Mouse (Mus musculus) granulocyte monocyte progenitor cell, adult 5-6 weeks (primary cell): ENCODE measurements around the gene Pkig. TPM values are rescaled to one million over a fixed set of nuclear protein-coding genes. Genes with fewer than 3 reads are reported as not detected.

Source experiments
- ATAC-seq: replicated peaks from 2 replicates; pipeline ENCODE4 v1.8.0; 2016; ENCODE audit warnings: mild to moderate bottlenecking, moderate TSS enrichment, inconsistent platforms; ENCODE audit not compliant: poor library complexity, severe bottlenecking
- total RNA-seq, 2 experiments: library from RNA; stranded (forward) in 1 of 2; stranded (reverse) in 1 of 2; fragments of 200-712, 200-1000 nt in 1 of 2; fragments of >200 nt in 1 of 2; fragmentation: Nextera tagmentation in 1 of 2; gene quantifications; 2 replicates each; pipeline ENCODE4 v1.2.3; 2014 to 2017

The Pkig gene
- total RNA-seq, 2 experiments from 2014 or later = 65.1 to 89.4 TPM

GRCm38 (mm10) chr2:163703599-163704260 is 45.5 kb downstream of the Pkig start:
- no peak for ATAC-seq

GRCm38 (mm10) chr2:163708321-163708720 is 50.1 kb downstream of the Pkig start:
- ATAC-seq = no peak

GRCm38 (mm10) chr2:163708763-163709250 is 50.6 kb downstream of the Pkig start:
- ATAC-seq = no peak

- peak; percentile 11; the same call in 1 of the 2 replicates for ATAC-seq
Observed at GRCm38 (mm10) chr2:163710000-163710399, 51.8 kb downstream of the Pkig start.

DNA sequence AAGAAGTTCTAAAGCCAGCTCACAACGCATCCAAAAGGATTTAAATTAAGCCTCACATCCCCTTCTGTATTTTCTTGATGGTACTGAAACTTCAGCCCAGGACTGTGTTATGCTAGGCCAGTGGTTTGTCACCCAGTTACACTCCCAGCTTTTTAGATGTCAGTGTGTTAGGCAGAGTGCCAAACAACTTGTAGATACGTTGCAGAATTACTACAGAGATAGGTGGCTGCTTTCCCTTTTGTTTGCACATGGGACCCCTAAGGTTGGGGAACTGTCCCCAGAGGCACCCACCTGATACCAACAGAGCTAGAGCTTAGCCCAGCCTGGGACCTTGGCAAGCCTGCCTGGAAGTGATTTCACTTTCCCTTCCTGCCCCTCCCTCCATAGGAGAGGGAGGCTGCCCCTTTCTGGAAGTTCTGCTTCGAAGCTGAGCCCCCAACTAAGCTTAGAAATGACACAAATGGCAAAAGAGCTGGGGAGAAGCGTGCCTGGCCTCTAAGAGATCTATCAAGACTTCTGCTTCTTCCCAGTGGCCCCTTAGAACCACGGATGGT is 52.5 kb downstream of the Pkig start:
- peak; percentile 41 for ATAC-seq

DNA sequence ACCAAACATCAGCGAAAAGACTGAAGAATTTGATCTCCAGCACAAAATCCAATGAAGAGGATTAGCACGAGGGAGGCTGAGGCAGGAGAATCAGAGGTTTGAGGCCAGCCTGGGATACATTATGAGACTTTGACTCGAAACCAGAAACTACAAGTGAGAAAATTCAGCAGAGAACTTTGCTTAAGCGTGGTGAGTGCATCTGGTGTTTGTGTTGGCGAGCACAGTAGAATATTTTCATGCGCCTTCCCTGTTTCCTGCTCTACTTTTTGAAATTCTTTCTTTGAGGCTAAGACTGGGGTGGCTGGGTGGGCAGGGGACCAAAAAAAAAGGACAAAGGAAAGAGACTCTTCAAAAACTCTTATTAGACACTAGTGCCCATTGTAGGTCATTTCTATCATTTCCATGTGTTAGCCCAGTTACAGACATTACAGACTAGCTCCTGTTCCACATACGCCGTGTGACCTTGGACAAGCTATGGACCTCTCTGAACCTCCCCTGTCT is 53.2 kb downstream of the Pkig start:
- no peak for ATAC-seq

DNA sequence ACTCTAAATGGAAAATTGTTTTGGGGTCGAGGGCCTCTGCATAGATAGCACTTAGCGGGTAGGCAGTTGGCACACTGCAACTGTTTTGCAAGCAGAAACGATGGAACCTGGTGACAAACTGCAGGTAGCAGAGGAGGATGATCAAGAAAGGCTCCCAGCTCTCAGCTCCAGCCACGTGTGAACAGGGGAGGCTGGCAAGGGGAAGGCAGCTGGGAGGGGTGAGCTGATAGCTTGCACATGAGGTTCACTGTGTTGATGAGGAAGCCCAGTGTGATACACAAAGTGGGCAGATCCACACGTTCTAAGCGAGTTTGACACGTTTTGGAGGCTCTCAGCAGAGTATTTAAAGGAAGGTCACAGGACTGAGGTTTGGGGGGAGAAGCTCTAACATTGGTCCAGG is 54.3 kb downstream of the Pkig start:
- peak; percentile 20 for ATAC-seq

- peak; percentile 30 for ATAC-seq
Observed at GRCm38 (mm10) chr2:163712874-163713273, 54.7 kb downstream of the Pkig start.

DNA sequence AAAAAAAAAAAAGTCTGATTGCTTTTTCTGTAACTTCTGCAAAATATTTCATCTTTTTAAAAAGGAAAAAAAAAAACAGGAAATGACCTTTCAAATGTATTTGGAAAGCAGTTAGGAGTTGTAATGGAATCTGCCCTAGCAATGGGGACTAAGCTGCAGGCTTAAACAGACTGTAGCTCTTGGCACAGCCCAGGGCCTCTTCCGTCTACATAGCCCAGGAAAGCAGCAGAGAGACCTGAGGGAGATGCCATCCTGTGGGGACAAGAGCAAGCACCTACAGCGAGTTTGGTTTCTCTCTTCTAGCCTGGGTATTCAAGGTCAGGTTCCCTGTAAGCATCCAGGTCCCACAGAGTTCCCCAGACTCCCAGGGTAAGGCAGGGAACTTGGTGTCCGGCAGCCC is 55.2 kb downstream of the Pkig start:
- ATAC-seq = peak; percentile 41

DNA sequence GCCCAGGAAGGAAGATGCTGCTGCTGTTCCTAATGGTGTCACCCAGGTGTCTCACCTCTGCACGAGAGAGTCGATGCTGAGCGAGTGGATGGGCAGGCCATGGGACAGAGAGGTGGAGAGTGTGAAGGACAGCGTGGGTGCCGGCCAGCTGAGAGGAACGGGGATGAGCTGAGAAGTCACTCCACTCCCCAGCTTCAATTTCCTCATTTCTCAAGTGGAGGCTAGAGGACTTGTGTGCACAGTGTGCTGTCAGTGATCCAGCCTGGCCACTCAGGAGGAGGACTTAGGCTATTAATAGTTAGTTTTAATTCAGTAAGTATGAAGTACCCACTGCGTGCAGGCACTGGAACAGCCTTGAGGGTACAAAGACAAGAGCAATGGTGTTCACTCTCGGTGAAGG is 58.3 kb downstream of the Pkig start:
- peak; percentile 17 for ATAC-seq

GRCm38 (mm10) chr2:163716853-163717252 is 58.7 kb downstream of the Pkig start:
- no peak for ATAC-seq

DNA sequence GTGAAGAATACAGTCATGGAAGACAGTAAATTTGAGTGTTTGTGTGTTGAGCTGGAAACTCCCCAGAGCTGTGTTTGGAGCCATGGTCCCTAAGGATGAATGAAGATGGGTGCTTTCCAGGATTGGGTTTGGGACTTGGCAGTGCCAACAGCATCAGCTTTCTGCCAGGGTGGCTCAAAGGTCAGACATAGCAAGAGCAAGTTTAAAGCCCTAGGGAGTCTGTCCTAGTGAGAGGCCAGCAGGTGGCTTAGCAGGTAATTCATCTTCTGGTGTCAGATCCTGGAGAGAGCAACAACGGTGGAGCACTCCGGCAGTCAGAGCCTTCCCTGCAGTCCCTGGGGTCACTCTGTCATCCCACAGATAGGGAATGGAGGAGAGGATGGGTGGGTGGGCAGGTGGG is 60.3 kb downstream of the Pkig start:
- ATAC-seq = no peak

DNA sequence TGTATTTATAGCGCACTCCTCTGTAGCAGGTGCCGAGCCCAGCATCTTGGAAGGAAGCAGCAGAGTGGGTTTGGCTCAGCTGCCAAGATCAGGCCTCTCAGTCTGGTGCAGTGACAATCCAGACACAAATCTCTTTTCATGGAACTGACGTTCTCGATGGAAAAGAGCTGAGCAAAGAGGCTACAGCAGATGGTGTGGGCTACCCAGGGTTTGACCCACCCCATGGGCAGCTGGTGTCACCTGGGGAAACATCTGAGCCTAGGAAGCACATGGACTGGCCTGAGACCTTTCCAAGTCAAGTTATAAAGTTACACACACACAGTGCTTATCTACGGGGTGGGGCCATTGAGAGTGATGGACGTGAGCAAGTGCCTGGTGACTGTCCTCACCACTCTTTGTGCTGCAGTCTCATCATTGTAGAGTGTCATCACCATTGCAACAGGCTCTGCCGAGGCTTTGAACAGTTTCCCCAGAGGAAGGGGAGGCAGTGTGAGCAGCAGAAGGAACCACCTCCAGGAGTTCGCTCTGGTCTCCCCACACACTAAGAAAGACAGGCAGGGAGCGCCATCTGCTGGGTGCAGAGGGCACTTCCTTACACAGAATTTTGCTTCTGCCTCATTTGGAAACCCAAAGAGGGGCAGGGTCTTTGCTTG is 60.9 kb downstream of the Pkig start:
- peak; percentile 94 for ATAC-seq

DNA sequence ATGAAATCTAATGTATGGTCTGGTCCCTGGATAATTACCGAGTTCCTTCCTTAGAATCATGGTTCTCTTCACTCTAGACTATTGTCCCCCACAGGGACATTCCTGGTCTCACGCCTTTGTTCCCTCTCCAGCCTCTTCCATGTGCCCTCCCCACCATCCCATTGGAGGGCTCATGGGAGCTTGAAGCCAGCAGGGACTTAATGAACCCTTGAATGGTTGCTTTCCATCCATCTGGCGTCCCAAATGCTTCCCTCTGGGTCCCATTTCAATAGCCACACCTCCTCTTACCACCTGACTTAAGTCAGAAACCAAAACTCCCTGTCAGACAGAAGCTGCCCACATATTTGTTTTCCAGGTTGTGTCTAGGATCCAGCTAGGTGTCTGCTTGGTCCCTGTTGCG is 61.4 kb downstream of the Pkig start:
- peak; percentile 1; the same call in 1 of the 2 replicates for ATAC-seq

DNA sequence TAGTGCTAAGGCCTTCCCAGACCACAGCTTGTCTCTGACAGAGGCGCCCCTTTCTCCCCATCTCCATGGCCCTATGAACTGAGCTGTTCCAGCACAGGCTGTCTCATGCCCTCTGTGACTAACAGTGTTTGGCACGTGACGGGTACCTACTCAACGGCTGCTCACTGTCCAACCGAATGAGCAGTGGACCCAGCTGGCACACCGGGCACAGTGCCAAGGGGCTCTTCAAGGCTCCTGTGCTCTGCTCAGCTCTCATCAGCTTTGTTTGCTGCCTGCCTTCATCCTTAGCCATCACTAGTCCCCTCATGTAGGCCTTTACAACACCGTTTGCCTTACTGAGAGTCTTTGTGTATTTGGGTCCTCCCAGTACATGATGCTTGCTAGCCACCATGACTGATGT is 64.4 kb downstream of the Pkig start:
- ATAC-seq = no peak

- no peak for ATAC-seq
Observed at GRCm38 (mm10) chr2:163726766-163727393, 68.7 kb downstream of the Pkig start.

- ATAC-seq = no peak
Observed at GRCm38 (mm10) chr2:163728300-163728699, 70.1 kb downstream of the Pkig start.

DNA sequence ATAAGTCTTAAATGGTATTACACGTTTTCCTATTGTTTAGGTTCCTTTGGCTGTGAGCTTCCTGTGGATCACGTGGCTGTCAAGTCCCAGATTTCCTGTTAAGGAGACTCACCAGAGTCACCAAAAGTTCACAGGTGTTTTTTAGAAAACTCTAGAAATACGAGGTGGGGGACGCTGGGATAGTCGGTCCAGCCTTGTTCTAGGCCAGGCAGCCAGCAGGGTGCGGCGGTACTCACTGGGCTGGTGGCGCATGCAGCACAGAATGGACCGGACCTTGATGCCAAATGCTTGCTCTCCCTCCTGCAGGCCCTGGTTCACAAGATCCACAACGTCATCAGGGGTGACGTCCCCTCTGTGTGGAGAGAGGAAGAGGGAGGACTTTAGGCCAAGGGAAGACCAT is 73.8 kb downstream of the Pkig start:
- no peak for ATAC-seq

GRCm38 (mm10) chr2:163735163-163735562 is 77.0 kb downstream of the Pkig start:
- peak; percentile 53 for ATAC-seq

DNA sequence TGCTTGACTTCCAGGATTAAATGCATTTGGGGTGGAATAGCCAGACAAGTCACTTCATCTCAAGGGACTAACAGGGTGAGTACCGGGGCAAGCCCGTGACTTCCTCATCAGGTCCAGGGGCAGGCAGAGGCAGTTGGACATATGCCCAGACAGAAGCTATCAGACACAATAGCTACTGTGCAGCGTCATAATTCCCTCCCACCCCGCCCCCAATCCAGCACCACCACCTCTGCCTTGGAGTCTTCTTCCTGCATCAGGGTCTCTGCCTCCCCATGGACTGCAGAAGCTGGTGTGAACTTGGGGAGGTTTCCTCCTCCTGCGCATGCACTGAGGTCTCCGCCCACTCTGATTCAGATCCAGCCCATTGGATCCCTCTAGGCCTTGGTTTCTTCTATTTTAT is 77.8 kb downstream of the Pkig start:
- peak; percentile 76 for ATAC-seq

DNA sequence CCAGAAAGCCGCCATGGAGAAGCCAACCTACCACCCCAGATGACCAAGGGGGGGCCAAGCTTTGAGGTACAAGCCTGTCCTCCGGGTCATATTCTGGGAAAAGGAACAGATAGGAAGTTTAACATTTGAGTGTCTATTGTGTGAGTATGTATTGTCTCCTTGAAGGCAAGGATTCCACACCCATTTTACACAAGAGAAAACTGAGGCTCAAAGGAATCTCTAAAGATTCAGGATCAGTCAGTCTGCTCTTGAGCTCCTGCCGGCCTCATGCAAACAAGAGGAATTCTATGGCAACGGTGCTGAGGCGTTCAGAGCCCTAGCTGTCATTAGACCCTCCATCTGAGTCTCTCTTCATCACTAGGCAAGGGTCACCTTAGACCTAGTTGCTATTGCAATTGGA is 84.5 kb downstream of the Pkig start:
- no peak for ATAC-seq
